Mouse (Mus musculus): Measurements from ENCODE around the gene Fbxl17. TPM values are rescaled to one million over a fixed set of nuclear protein-coding genes. Genes with fewer than 3 reads are reported as not detected.
A peak's percentile ranks its signal among the peaks of the same experiment; 100 is the strongest.

The Fbxl17 gene
- polyA plus RNA-seq, 1 experiment from 2014 or later, result 9.0 TPM

DNA sequence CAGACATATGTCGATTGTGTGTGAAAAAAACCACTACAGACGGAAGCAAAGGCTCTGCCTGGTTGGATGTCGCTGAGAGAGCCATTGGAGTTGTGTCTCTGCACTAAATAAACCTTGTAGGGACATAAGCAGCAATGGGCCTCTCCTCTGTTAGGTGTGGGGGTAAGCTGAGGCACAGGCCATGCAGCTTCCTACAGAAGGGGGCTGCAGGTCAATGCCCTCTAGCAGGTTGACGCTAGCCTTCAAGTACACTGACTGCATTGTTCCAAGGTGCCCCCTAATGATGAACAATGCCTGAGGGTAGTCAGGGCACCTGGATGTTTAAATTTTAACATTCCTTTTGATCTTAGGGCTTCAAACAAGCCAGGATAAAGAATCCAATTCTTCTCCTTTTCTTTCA lies 291.5 kb downstream of the Fbxl17 start:
- TF ChIP-seq CTCF (IDR thresholded peaks at IDR 0.05; ENCODE audit: low read depth), result no peak
- 0 out of 2 replicates have a peak, but pooled peaks cover 2% of the 10 kb centered on the region for H3K4me1 ChIP-seq (ENCODE audit: insufficient read depth)
- H3K9ac ChIP-seq, result no peak overlapping the region
- no peak for DNase-seq
- H3K27me3 ChIP-seq (ENCODE audit: insufficient read depth, low read length), result no peaks in the 10 kb centered on the region
- no peak overlapping the region for H3K4me2 ChIP-seq
- H3K9me3 ChIP-seq (ENCODE audit: low read depth, low read length), result no peaks in the 10 kb centered on the region
- H3K27ac ChIP-seq (ENCODE audit: low read depth), result no peak overlapping the region
- ATAC-seq (ENCODE audit: insufficient read depth), result no peak
- H3K36me3 ChIP-seq (ENCODE audit: insufficient read depth), result no peaks in the 10 kb centered on the region
- WGBS, result 72% methylated on average over 4 of the region's 4 CpGs
- H3K4me3 ChIP-seq (ENCODE audit: low read depth, low read length), result no peak overlapping the region

DNA sequence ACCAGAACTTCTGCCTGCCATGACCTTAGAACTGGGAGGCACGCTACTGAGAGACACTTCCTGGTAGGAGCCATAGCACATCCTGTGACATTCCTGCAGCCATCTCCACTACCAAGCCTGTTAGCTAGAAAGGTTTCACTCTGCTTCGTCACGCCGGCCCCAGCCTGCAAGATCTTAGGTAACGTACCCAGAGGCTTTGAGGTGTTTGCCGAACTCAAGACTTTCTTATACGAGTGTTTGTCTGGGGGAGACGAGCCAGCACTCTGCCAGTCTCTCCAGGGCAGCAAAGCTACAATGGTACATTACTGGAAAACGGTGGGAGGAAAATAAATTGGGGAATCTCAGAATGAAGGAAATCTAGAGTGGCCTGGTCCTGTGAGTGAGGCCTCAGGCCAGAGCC lies 292.1 kb downstream of the Fbxl17 start:
- 70% methylated on average over 9 of the region's 9 CpGs for WGBS
- TF ChIP-seq CTCF (IDR thresholded peaks at IDR 0.05; ENCODE audit: low read depth), result no peak
- 0 out of 2 replicates have a peak overlapping the region, but pooled peaks have one; percentile 24 for H3K27ac ChIP-seq (ENCODE audit: low read depth)
- ATAC-seq (ENCODE audit: insufficient read depth) (no peak), DNase-seq (no peak)
- no peak overlapping the region for H3K9ac ChIP-seq
- H3K4me1 ChIP-seq (ENCODE audit: insufficient read depth), result 0 out of 2 replicates have a peak, but pooled peaks cover 2% of the 10 kb centered on the region
- no peaks in the 10 kb centered on the region for H3K9me3 ChIP-seq (ENCODE audit: low read depth, low read length)
- H3K36me3 ChIP-seq (ENCODE audit: insufficient read depth), result no peaks in the 10 kb centered on the region
- H3K4me3 ChIP-seq (ENCODE audit: low read depth, low read length), result no peak overlapping the region
- no peak overlapping the region for H3K4me2 ChIP-seq
- H3K27me3 ChIP-seq (ENCODE audit: insufficient read depth, low read length), result no peaks in the 10 kb centered on the region

DNA sequence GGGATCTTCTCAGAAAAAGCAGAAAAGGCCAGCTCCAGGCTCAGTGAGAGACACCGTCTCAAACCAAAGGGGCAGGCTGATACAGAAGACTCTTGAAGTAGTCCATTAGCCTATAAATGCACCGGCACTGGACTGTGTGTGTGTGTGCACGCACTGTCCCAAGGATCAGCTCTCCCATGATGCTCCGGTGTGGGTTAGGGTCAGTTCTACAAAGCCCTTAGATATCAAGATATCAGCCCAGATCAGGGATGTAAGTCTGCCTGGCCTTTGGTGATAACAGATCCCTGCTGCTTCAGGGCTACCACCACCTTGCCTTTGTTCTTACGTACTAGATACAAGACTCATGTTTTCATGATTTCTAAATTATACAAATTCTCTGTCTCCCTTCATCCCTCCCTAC lies 294.5 kb downstream of the Fbxl17 start:
- no peaks in the 10 kb centered on the region for H3K9me3 ChIP-seq (ENCODE audit: low read depth, low read length)
- WGBS, result 93% methylated on average over 5 of the region's 5 CpGs
- no peaks in the 10 kb centered on the region for H3K36me3 ChIP-seq (ENCODE audit: insufficient read depth)
- H3K4me1 ChIP-seq (ENCODE audit: insufficient read depth), result 0 out of 2 replicates have a peak, but pooled peaks cover 2% of the 10 kb centered on the region
- no peak overlapping the region for H3K27ac ChIP-seq (ENCODE audit: low read depth)
- no peak overlapping the region for H3K4me3 ChIP-seq (ENCODE audit: low read depth, low read length)
- H3K27me3 ChIP-seq (ENCODE audit: insufficient read depth, low read length), result no peaks in the 10 kb centered on the region
- no peak for TF ChIP-seq CTCF (IDR thresholded peaks at IDR 0.05; ENCODE audit: low read depth)
- DNase-seq, result no peak
- no peak for ATAC-seq (ENCODE audit: insufficient read depth)
- no peak overlapping the region for H3K4me2 ChIP-seq
- no peak overlapping the region for H3K9ac ChIP-seq

DNA sequence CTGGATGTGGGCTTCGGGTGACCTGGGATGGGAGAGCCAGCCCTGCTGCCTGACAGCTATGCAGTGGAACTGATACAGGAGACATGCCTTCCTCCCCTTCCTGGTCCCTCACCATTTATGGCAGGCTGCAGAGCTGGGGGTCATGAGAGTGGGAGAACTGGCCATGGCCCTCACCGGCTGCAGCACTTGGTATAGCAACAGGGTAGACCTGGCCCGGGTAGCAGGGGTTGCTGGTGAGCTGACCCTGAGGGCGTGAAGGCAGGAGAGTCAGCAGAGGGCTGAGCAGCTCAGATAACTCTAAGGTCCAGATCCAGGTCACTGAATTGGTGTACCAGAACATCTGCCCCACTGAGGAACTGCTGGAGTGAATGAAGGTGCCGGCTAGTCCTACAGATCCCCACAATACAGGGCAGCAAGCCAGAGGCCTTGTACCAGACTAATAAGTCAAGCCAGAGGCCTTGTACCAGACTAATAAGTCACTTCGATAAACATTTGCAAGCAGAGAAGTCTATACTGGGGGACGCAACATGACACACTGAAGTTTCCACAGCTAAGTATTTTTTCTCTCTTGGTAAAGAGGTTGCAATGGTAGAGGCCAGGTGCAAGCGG lies 296.1 kb downstream of the Fbxl17 start:
- no peak for ATAC-seq (ENCODE audit: insufficient read depth)
- no peak overlapping the region for H3K27ac ChIP-seq (ENCODE audit: low read depth)
- H3K4me3 ChIP-seq (ENCODE audit: low read depth, low read length), result no peak overlapping the region
- H3K4me2 ChIP-seq, result no peak overlapping the region
- 0 out of 2 replicates have a peak, but pooled peaks cover 2% of the 10 kb centered on the region for H3K4me1 ChIP-seq (ENCODE audit: insufficient read depth)
- no peak overlapping the region for H3K9ac ChIP-seq
- H3K9me3 ChIP-seq (ENCODE audit: low read depth, low read length), result no peaks in the 10 kb centered on the region
- no peaks in the 10 kb centered on the region for H3K36me3 ChIP-seq (ENCODE audit: insufficient read depth)
- WGBS, result 76% methylated on average over 8 of the region's 8 CpGs
- no peaks in the 10 kb centered on the region for H3K27me3 ChIP-seq (ENCODE audit: insufficient read depth, low read length)
- DNase-seq, result no peak
- no peak for TF ChIP-seq CTCF (IDR thresholded peaks at IDR 0.05; ENCODE audit: low read depth)

DNA sequence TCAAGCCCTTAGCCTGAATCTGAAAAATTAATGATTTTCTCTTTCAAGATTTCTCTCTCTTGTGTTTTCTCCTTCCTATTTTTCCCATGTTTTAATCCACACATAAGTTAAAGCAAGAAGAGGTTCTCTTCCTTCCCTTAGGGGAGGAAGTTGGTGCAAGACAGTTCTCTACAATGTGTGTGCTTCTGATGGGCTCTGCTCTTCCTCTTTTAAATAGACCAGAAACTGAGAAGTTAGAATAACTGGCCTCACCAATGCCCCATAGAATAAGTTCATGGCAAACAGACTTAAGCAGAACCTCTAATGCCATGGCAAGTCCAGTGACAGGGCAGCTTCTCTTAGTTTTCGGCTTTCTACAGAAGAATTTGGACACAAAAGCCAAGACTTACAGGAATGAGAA lies 301.1 kb downstream of the Fbxl17 start:
- no peak for TF ChIP-seq CTCF (IDR thresholded peaks at IDR 0.05; ENCODE audit: low read depth)
- Histone ChIP-seq H3K4me3 (ENCODE audit: low read depth, low read length) (no peak overlapping the region), H3K9me3 (ENCODE audit: low read depth, low read length) (no peaks in the 10 kb centered on the region), H3K9ac (no peak overlapping the region), H3K4me1 (ENCODE audit: insufficient read depth) (no peaks in the 10 kb centered on the region), H3K27me3 (ENCODE audit: insufficient read depth, low read length) (no peaks in the 10 kb centered on the region), H3K27ac (ENCODE audit: low read depth) (no peak overlapping the region), H3K4me2 (no peak overlapping the region), H3K36me3 (ENCODE audit: insufficient read depth) (no peaks in the 10 kb centered on the region)
- DNase-seq, result no peak
- no peak for ATAC-seq (ENCODE audit: insufficient read depth)
- 88% methylated on average over 1 of the region's 1 CpGs for WGBS

DNA sequence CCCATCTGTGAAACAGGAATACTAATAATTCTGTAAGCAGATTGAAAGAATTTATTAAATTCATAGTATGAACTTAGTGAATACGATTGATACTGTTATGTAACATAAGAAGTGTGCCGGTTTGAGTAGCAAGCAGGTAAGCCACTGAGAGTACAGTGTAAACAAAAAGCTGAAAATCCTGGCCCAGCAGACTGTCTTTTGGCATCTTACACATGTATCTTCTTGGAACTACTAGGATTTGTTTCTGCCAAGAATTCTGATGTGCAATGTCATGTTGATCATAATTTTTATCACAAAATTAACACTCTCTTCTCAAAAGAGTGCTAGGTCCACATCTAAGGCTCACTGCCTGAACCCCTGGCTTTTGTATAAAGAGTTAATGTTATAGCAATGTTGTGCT lies 304.3 kb downstream of the Fbxl17 start:
- no peak overlapping the region for H3K9ac ChIP-seq
- H3K4me1 ChIP-seq (ENCODE audit: insufficient read depth), result no peaks in the 10 kb centered on the region
- H3K27me3 ChIP-seq (ENCODE audit: insufficient read depth, low read length), result no peaks in the 10 kb centered on the region
- H3K4me2 ChIP-seq, result no peak overlapping the region
- no peak for DNase-seq
- WGBS, result 78% methylated on average over 2 of the region's 2 CpGs
- H3K36me3 ChIP-seq (ENCODE audit: insufficient read depth), result no peaks in the 10 kb centered on the region
- no peak for ATAC-seq (ENCODE audit: insufficient read depth)
- H3K27ac ChIP-seq (ENCODE audit: low read depth), result no peak overlapping the region
- no peak overlapping the region for H3K4me3 ChIP-seq (ENCODE audit: low read depth, low read length)
- no peak for TF ChIP-seq CTCF (IDR thresholded peaks at IDR 0.05; ENCODE audit: low read depth)
- H3K9me3 ChIP-seq (ENCODE audit: low read depth, low read length), result no peaks in the 10 kb centered on the region

DNA sequence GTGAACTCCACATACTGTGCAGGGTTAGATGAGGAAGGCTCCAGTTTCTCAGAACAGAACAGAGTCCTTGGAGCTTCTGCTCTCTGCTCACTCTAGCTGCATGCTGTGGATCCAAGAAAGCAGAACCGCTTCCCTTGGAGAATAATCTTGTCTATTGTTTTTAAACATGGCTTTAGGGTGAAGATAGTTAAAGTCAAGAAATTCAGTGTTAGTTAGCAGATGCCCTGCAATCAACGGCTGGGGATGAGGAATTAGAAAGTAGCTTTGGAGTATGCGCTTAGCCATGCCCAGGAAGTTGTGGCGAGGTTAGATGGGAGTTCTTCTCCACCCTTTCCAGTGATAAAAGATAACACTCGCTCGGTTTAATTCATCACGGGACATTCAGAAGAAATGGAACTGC lies 306.6 kb downstream of the Fbxl17 start:
- whole genome bisulfite sequencing, result 53% methylated on average over 7 of the region's 7 CpGs
- H3K4me1 ChIP-seq (ENCODE audit: insufficient read depth), result no peaks in the 10 kb centered on the region
- H3K9me3 ChIP-seq (ENCODE audit: low read depth, low read length), result no peaks in the 10 kb centered on the region
- H3K27me3 ChIP-seq (ENCODE audit: insufficient read depth, low read length), result no peaks in the 10 kb centered on the region
- H3K9ac ChIP-seq, result no peak overlapping the region
- no peak for DNase-seq
- no peak overlapping the region for H3K4me3 ChIP-seq (ENCODE audit: low read depth, low read length)
- no peak for TF ChIP-seq CTCF (IDR thresholded peaks at IDR 0.05; ENCODE audit: low read depth)
- no peak overlapping the region for H3K27ac ChIP-seq (ENCODE audit: low read depth)
- H3K36me3 ChIP-seq (ENCODE audit: insufficient read depth), result no peaks in the 10 kb centered on the region
- no peak overlapping the region for H3K4me2 ChIP-seq
- no peak for ATAC-seq (ENCODE audit: insufficient read depth)

Data from lung, embryonic 14.5 days (tissue).